Mouse (Mus musculus) bone marrow macrophage, adult 2 months (primary cell): ENCODE measurements around the gene Nanos3.

Experiments used
- CTCF ChIP-seq: IDR thresholded peaks from 2 replicates; pipeline ENCODE4 v1.5.1; 2012; ENCODE audit warnings: low read depth, mild to moderate bottlenecking, low read length, moderate library complexity
- POLR2A ChIP-seq: IDR thresholded peaks from 2 replicates; pipeline ENCODE4 v1.6.1; 2012; ENCODE audit warnings: mild to moderate bottlenecking, low read depth, low read length, borderline replicate concordance

- TF ChIP-seq POLR2A (no peak), CTCF (no peak)
Measured at GRCm38 (mm10) chr8:84190191-84190867, 5.3 kb upstream of the Nanos3 start.
